Mouse (Mus musculus) T-helper 17 cell (primary cell): ENCODE measurements around the gene Tspan5.

Experiments used
- in situ Hi-C, 2 experiments: fragments of 300-600 bp; cut with MboI, MseI; formaldehyde crosslinking; loops; 1 replicate in 1 of 2; 2 replicates in 1 of 2; pipeline ENCODE4 v1.15.1; 2025; ENCODE audit warnings: high pct_unique_total_duplicates in 2 of 2

Gene Tspan5

GRCm38 (mm10) chr3:138770650-138771331 lies 28.8 kb downstream of the Tspan5 start:
- in situ Hi-C loops: no loop called here

GRCm38 (mm10) chr3:138771549-138772333 lies 29.7 kb downstream of the Tspan5 start:
- in situ Hi-C loops: no loop called here

GRCm38 (mm10) chr3:138773871-138774606 lies 32.0 kb downstream of the Tspan5 start:
- in situ Hi-C loops: no loop called here

GRCm38 (mm10) chr3:138774607-138774943 lies 32.6 kb downstream of the Tspan5 start:
- in situ Hi-C loops: no loop called here

- in situ Hi-C loops: no loop called here
Observed at GRCm38 (mm10) chr3:138775926-138776715, 34.1 kb downstream of the Tspan5 start.

GRCm38 (mm10) chr3:138781492-138781891 lies 39.5 kb downstream of the Tspan5 start:
- in situ Hi-C loops: no loop called here

GRCm38 (mm10) chr3:138783859-138784640 lies 42.1 kb downstream of the Tspan5 start:
- in situ Hi-C loops: no loop called here

GRCm38 (mm10) chr3:138784641-138785025 lies 42.6 kb downstream of the Tspan5 start:
- in situ Hi-C loops: no loop called here

- in situ Hi-C loops: no loop called here
Observed at GRCm38 (mm10) chr3:138787758-138788488, 45.9 kb downstream of the Tspan5 start.

- in situ Hi-C loops: no loop called here
Observed at GRCm38 (mm10) chr3:138788489-138788850, 46.5 kb downstream of the Tspan5 start.

- in situ Hi-C loops: no loop called here
Observed at GRCm38 (mm10) chr3:138789275-138789674, 47.3 kb downstream of the Tspan5 start.

GRCm38 (mm10) chr3:138794533-138794932 lies 52.5 kb downstream of the Tspan5 start:
- in situ Hi-C loops: no loop called here

GRCm38 (mm10) chr3:138795951-138796350 lies 54.0 kb downstream of the Tspan5 start:
- in situ Hi-C loops: no loop called here

- in situ Hi-C loops: no loop called here
Observed at GRCm38 (mm10) chr3:138796583-138796982, 54.6 kb downstream of the Tspan5 start.

- in situ Hi-C loops: no loop called here
Observed at GRCm38 (mm10) chr3:138800664-138801411, 58.8 kb downstream of the Tspan5 start.

- in situ Hi-C loops: no loop called here
Observed at GRCm38 (mm10) chr3:138801661-138802060, 59.7 kb downstream of the Tspan5 start.

GRCm38 (mm10) chr3:138802722-138803443 lies 60.9 kb downstream of the Tspan5 start:
- in situ Hi-C loops: no loop called here

- in situ Hi-C loops: no loop called here
Observed at GRCm38 (mm10) chr3:138803444-138804085, 61.6 kb downstream of the Tspan5 start.
